Mouse (Mus musculus): ENCODE results near the gene Dppa4.

Gene Dppa4

DNA sequence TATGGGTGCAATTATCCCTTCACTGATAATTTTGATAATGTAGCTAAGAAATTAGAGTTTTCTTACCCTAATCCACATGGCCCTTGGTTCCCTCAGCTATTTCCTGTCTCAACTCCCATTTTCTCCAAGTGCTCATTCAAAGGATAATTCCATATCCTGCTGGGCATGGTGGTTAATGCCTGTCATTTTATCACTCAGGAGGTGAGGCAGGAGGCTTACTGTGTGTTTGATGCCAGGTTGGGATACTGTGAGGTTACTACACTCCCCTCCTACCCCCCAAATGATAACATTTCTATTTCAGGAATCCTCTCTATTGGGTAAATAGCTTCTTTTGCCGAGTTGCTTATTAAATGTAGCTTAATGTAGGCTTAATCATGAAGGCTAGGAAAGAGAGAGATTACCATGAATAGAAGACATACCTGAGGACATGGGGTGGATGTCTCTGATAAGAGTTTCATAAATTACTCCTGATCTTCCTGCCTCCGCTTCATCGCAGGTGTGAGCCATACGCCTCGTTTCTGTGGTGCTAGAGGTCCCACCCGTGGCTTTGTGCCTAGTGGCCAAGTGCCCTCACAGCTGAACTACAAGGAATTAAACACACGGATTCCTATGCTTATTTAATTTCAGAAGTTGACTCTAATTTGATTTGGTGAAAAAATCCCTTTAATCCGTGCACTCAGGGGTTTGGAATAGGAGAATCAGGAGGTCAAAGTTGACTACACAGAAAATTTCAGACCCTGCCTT, 40.2 kb downstream of the Dppa4 start:
- in situ Hi-C loops (cut with MboI, MseI): no loop called here

DNA sequence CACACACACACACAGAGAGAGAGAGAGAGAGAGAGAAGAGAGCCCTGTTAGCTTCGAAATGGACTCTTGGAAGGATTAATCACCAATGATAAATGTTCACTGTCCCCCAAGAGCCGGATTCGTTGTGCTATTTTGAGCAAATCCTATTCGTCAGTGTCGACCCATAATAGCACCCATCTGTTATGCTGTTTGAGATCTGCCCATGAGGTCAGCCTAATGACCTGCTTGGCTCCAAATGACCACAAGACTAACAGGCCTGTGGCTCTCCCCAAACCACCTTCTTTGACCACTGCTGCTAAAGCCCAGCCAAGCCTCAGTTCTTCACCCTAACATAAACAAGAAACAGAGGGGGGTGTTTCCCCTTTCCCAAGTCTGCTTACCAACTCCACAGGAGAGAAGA, 43.4 kb downstream of the Dppa4 start:
- in situ Hi-C loops (cut with MboI, MseI): no loop called here

DNA sequence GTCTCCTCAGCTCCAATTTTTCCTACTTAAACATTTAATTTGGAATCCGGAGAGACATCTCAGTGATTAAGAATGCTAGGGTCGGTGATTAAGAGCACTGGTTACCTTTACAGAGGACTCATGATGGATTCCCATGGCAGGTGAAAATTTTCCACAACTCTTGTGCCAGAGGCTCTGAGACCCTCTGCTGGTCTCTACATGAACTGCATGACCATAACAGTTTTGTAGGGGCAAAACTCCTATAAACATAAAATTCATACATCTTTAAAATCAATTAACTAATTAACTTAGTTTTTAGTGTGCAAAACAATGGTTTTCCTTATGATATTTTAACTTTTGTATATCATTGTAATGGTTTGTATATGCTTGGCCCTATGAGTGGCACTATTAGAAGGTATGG, 44.9 kb downstream of the Dppa4 start:
- in situ Hi-C loops (cut with MboI, MseI): no loop called here

DNA sequence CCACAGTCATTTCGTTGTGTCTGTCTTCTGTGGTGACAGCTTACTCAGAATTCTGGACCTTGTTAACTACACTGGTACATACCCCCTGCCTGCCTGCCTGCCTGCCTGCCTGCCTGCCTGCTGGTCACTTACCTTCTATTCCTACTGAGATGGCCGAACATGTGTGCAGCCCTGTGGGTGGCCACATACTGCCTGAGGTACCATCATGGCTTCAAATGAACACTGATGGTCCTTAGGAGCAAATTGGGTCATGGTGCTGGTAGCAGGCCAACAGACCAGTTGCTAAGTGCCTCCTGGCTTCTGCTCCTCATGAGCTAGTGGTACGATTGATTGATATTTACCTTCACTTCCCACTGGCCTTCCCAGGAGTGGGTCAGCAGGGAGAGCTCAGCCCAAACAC, 48.3 kb downstream of the Dppa4 start:
- in situ Hi-C loops (cut with MboI, MseI): no loop called here

DNA sequence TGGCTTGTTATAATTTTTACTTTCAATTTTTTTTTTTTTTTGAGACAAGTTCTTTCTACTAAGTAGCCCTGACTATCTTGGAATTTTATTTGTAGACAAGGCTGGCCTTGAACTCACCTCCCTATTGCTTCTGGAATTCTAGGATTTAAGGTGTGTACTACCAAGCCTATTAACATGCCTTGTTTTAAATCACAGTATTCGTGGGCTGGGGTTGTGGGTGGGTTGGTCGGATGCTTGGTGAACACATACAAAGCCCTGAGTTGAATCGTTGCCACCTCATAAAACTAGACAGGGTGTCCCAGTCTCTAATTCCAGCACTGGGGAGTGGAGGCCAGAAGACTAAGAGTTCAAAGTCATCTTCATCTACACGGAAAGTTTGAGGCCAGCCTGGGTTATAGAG, 51.8 kb downstream of the Dppa4 start:
- in situ Hi-C loops (cut with MboI, MseI): no loop called here

Data from T-helper 17 cell (primary cell).